Comparison of ENCODE assay signal across 12 mouse cellular contexts in genomic region chr3:86069646-86070250, GRCm38 (mm10).
A peak's percentile ranks its signal among the peaks of the same experiment; 100 is the strongest.
DNase-seq lines count a peak whose midpoint lies in the region; ATAC-seq and TF ChIP-seq lines count a peak whose summit lies in the region.
"Had no signal": no experiment of that assay in that cellular context is flagged by ENCODE, and none has a peak within 500 bp of the region (broad histone marks: within the 10 kb centered on the region; RNA-seq: fewer than 3 reads in every experiment).

No protein-coding gene starts in this region.

- H3K4me1 ChIP-seq in heart, postnatal 0 days (ENCODE audit: control insufficient read depth, insufficient read depth), result no peaks in the 10 kb centered on the region
- no peaks in the 10 kb centered on the region for H3K4me1 ChIP-seq in heart, embryonic 12.5 days (replicated peaks)
- H3K4me1 ChIP-seq in midbrain, postnatal 0 days (ENCODE audit: insufficient read depth, low read length), result no peaks in the 10 kb centered on the region
- H3K4me1 ChIP-seq in midbrain, embryonic 10.5 days, result no peaks in the 10 kb centered on the region
- no peaks in the 10 kb centered on the region for H3K4me1 ChIP-seq in midbrain, embryonic 16.5 days (ENCODE audit: control insufficient read depth, insufficient read depth, low read length)
- H3K4me1 ChIP-seq: embryonic facial prominence, embryonic 15.5 days; liver, embryonic 15.5 days had no signal

- no peaks in the 10 kb centered on the region for H3K36me3 ChIP-seq in heart, postnatal 0 days (replicated peaks; ENCODE audit: control insufficient read depth, insufficient read depth, low read length)
- no peaks in the 10 kb centered on the region for H3K36me3 ChIP-seq in heart, embryonic 12.5 days
- H3K36me3 ChIP-seq in midbrain, postnatal 0 days (ENCODE audit: insufficient read depth, low read length), result no peaks in the 10 kb centered on the region
- no peaks in the 10 kb centered on the region for H3K36me3 ChIP-seq in midbrain, embryonic 10.5 days
- H3K36me3 ChIP-seq in midbrain, embryonic 16.5 days (ENCODE audit: control insufficient read depth, insufficient read depth, low read length), result no peaks in the 10 kb centered on the region
- H3K36me3 ChIP-seq: embryonic facial prominence, embryonic 15.5 days; liver, embryonic 15.5 days had no signal

- peak; percentile 26 for TF ChIP-seq CTCF in heart, postnatal 0 days (IDR thresholded peaks at IDR 0.05; ENCODE audit: low read depth)
- peak; percentile 55 for TF ChIP-seq CTCF in midbrain, postnatal 0 days (IDR thresholded peaks at IDR 0.05)

- no peak for TF ChIP-seq EP300 in heart, postnatal 0 days (IDR thresholded peaks at IDR 0.05; ENCODE audit: low read depth)

- no peak overlapping the region for H3K4me3 ChIP-seq in heart, postnatal 0 days (ENCODE audit: low read depth, low read length)
- no peak overlapping the region for H3K4me3 ChIP-seq in heart, embryonic 12.5 days
- H3K4me3 ChIP-seq in midbrain, postnatal 0 days (ENCODE audit: low read depth, low read length), result no peak overlapping the region
- no peak overlapping the region for H3K4me3 ChIP-seq in midbrain, embryonic 10.5 days
- no peak overlapping the region for H3K4me3 ChIP-seq in midbrain, embryonic 16.5 days (ENCODE audit: low read depth, low read length)
- H3K4me3 ChIP-seq: embryonic facial prominence, embryonic 15.5 days; liver, embryonic 15.5 days; myocyte had no signal

- H3K27ac ChIP-seq in heart, postnatal 0 days (ENCODE audit: low read depth), result no peak overlapping the region
- H3K27ac ChIP-seq in heart, embryonic 12.5 days (ENCODE audit: poor library complexity, severe bottlenecking), result no peak overlapping the region
- no peak overlapping the region for H3K27ac ChIP-seq in midbrain, postnatal 0 days (ENCODE audit: low read depth, low read length)
- no peak overlapping the region for H3K27ac ChIP-seq in midbrain, embryonic 10.5 days (replicated peaks)
- H3K27ac ChIP-seq in midbrain, embryonic 16.5 days (ENCODE audit: low read length), result no peak overlapping the region
- H3K27ac ChIP-seq: embryonic facial prominence, embryonic 15.5 days; liver, embryonic 15.5 days had no signal

- no peak for DNase-seq in heart, postnatal 0 days (ENCODE audit: low spot score)
- no peak for DNase-seq in midbrain, postnatal 0 days (ENCODE audit: low spot score)
- DNase-seq in midbrain, embryonic 10.5 days (ENCODE audit: low spot score), result no peak
- DNase-seq in frontal cortex, postnatal 14 days (ENCODE audit: low spot score in 2 of 2), result no peak
- DNase-seq: right cerebral cortex, adult 18-20 months had no signal

- no peak overlapping the region for H3K4me2 ChIP-seq in heart, postnatal 0 days (ENCODE audit: low read depth, low read length)
- no peak overlapping the region for H3K4me2 ChIP-seq in heart, embryonic 12.5 days
- no peak overlapping the region for H3K4me2 ChIP-seq in midbrain, postnatal 0 days (ENCODE audit: low read depth, low read length, poor library complexity, severe bottlenecking)
- H3K4me2 ChIP-seq in midbrain, embryonic 16.5 days (ENCODE audit: low read length), result no peak overlapping the region
- H3K4me2 ChIP-seq: embryonic facial prominence, embryonic 15.5 days; liver, embryonic 15.5 days had no signal

- no peak overlapping the region for H3K9ac ChIP-seq in heart, postnatal 0 days (replicated peaks; ENCODE audit: low read depth, low read length)
- no peak overlapping the region for H3K9ac ChIP-seq in heart, embryonic 12.5 days
- H3K9ac ChIP-seq in midbrain, postnatal 0 days (replicated peaks; ENCODE audit: low read length, poor library complexity, severe bottlenecking), result no peak overlapping the region
- no peak overlapping the region for H3K9ac ChIP-seq in midbrain, embryonic 16.5 days (ENCODE audit: low read depth, low read length)
- H3K9ac ChIP-seq: embryonic facial prominence, embryonic 15.5 days; liver, embryonic 15.5 days had no signal

- WGBS in heart, postnatal 0 days, result 83% methylated on average over 11 of the region's 11 CpGs
- WGBS in heart, embryonic 12.5 days, result 86% methylated on average over 11 of the region's 11 CpGs
- 95% methylated on average over 11 of the region's 11 CpGs for WGBS in midbrain, postnatal 0 days
- 91% methylated on average over 11 of the region's 11 CpGs for WGBS in midbrain, embryonic 10.5 days
- 93% methylated on average over 11 of the region's 11 CpGs for WGBS in midbrain, embryonic 16.5 days

- no peak for ATAC-seq in heart, postnatal 0 days (ENCODE audit: insufficient read depth, low read depth)
- no peak for ATAC-seq in heart, embryonic 12.5 days (ENCODE audit: insufficient number of reproducible peaks, low FRiP score)
- ATAC-seq in midbrain, postnatal 0 days (ENCODE audit: low FRiP score), result no peak
- ATAC-seq in common myeloid progenitor, adult 5-6 weeks (replicated peaks; ENCODE audit: low read depth, poor library complexity, severe bottlenecking), result peak; percentile 72
- ATAC-seq in cerebellum, adult (ENCODE audit: insufficient number of reproducible peaks, low FRiP score, low TSS enrichment), result no peak
- no peak for ATAC-seq in midbrain, embryonic 16.5 days

- no peaks in the 10 kb centered on the region for H3K27me3 ChIP-seq in heart, postnatal 0 days (ENCODE audit: control insufficient read depth, insufficient read depth, low read length)
- H3K27me3 ChIP-seq in heart, embryonic 12.5 days (replicated peaks), result no peaks in the 10 kb centered on the region
- no peaks in the 10 kb centered on the region for H3K27me3 ChIP-seq in midbrain, postnatal 0 days (ENCODE audit: insufficient read depth, low read length)
- no peaks in the 10 kb centered on the region for H3K27me3 ChIP-seq in midbrain, embryonic 10.5 days (ENCODE audit: low read depth, poor library complexity, severe bottlenecking)
- H3K27me3 ChIP-seq in midbrain, embryonic 16.5 days (ENCODE audit: control insufficient read depth, insufficient read depth, low read depth, low read length), result no peaks in the 10 kb centered on the region
- H3K27me3 ChIP-seq: embryonic facial prominence, embryonic 15.5 days; liver, embryonic 15.5 days had no signal

- H3K9me3 ChIP-seq in heart, postnatal 0 days (replicated peaks; ENCODE audit: control insufficient read depth, low read length), result no peaks in the 10 kb centered on the region
- H3K9me3 ChIP-seq in heart, embryonic 12.5 days (replicated peaks), result no peaks in the 10 kb centered on the region; the same call in 1 of the 2 replicates
- no peaks in the 10 kb centered on the region for H3K9me3 ChIP-seq in midbrain, postnatal 0 days (ENCODE audit: low read length)
- no peaks in the 10 kb centered on the region for H3K9me3 ChIP-seq in midbrain, embryonic 10.5 days (replicated peaks)
- no peaks in the 10 kb centered on the region for H3K9me3 ChIP-seq in midbrain, embryonic 16.5 days (replicated peaks; ENCODE audit: control insufficient read depth, low read length, poor library complexity, severe bottlenecking)
- H3K9me3 ChIP-seq: embryonic facial prominence, embryonic 15.5 days; liver, embryonic 15.5 days had no signal
